Mouse (Mus musculus): ENCODE data around the gene Ankrd36.
"Not testable (repeated sequence)": the region's sequence is repeated elsewhere in the genome, so short reads cannot be mapped to it uniquely, and the experiment has no call there.

The Ankrd36 gene

DNA sequence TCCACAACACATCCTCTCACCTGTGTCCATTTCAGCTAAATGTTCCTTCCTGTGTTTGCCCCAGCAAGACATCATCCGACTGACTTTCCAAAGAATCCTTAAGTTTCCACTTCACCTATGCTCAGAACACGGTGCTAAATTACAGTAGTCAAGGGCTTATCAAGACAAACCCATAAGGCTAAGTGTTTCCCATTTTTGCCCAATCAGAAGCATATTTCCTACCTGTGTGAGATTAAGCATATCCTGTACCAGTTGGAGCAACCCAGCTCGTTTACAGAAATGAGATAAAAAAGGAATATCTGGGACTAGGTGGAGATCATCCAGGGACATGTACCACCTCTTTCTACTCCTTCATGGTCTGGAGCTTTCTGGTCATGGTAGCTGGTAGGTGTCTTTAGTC lies 22.8 kb upstream of the Ankrd36 start:
- DNase-seq (ENCODE audit: low spot score), result no peak

GRCm38 (mm10) chr11:5551430-5551829 lies 18.1 kb upstream of the Ankrd36 start:
- no peak for DNase-seq (ENCODE audit: low spot score)

DNA sequence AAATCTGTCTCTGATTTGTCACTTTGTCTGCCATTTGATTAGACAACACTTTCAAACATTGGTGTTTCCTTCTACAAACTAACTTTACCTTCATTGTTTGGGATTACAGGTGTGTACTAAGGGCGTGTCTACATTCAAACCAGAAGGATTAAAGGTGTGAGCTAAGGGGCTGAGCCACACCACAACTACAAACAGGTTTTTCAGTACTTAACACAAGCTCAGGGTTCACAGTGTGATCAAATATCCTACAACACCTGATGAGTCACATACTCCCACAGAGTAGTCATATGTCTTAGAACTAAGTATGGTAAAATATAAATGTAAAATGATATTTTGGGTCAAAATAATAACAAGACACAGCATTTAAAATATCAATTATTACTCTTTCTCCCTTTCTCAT lies 17.6 kb upstream of the Ankrd36 start:
- DNase-seq (ENCODE audit: low spot score), result no peak

GRCm38 (mm10) chr11:5560273-5560672 lies 9.2 kb upstream of the Ankrd36 start:
- no peak for DNase-seq (ENCODE audit: low spot score)

- DNase-seq (ENCODE audit: low spot score), result no peak
These were observed 6.7 kb upstream of the Ankrd36 start for GRCm38 (mm10) chr11:5562625-5563268.

GRCm38 (mm10) chr11:5563898-5564297 lies 5.6 kb upstream of the Ankrd36 start:
- DNase-seq (ENCODE audit: low spot score), result no peak

GRCm38 (mm10) chr11:5565596-5565995 lies 3.9 kb upstream of the Ankrd36 start:
- DNase-seq (ENCODE audit: low spot score), result no peak

DNA sequence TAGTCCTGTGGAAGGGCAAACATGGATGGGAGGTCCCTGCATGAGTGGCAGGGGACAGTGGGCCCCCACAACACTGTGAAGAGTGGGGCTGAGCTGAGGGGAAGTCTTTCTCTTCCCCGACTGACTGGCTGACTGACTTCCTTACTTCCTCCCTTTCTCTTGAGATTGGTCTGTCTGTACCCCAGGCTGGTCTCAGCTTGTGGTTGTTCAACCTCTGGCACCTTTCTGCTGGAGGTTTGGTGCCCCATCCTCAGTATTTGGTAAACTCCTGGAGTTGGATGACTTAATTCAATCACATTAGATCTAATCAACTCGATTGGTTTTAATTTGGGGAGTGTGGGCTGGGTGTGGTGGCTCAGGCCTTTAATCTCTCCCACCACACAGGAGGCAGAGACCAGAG lies 3.0 kb upstream of the Ankrd36 start:
- DNase-seq (ENCODE audit: low spot score), result no peak

GRCm38 (mm10) chr11:5567654-5568053 lies 1.8 kb upstream of the Ankrd36 start:
- DNase-seq (ENCODE audit: low spot score), result no peak

- DNase-seq (ENCODE audit: low spot score), result no peak
These were observed 1.4 kb upstream of the Ankrd36 start for GRCm38 (mm10) chr11:5568082-5568481.

- no peak for DNase-seq (ENCODE audit: low spot score)
These were observed 2.4 kb downstream of the Ankrd36 start for GRCm38 (mm10) chr11:5571856-5572255.

- DNase-seq (ENCODE audit: low spot score), result no peak
These were observed 4.3 kb downstream of the Ankrd36 start for GRCm38 (mm10) chr11:5573821-5574220.

- no peak for DNase-seq (ENCODE audit: low spot score)
These were observed 5.6 kb downstream of the Ankrd36 start for GRCm38 (mm10) chr11:5575046-5575445.

GRCm38 (mm10) chr11:5592336-5592735 lies 22.9 kb downstream of the Ankrd36 start:
- peak; percentile 43 for DNase-seq (ENCODE audit: low spot score)

DNA sequence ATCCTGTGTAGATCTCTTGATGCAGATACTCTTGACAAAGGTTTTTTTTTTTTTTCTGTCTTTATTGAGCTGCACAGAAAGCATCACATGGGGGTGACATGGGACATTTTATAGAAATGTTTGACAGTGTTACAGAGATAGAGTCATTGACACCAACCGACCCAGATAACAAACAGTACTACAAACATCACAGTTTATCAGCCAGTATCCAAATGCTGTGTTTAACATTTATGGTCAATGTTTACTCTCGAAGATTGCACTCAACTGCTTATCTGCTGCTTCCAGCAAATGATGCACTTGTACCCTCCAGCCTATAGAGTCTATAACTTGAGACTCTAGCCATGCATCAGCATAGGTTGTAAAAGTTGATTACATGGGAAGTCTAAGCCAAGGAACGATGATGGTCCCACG lies 25.9 kb downstream of the Ankrd36 start:
- DNase-seq (ENCODE audit: low spot score), result no peak

GRCm38 (mm10) chr11:5595792-5596191 lies 26.3 kb downstream of the Ankrd36 start:
- no peak for DNase-seq (ENCODE audit: low spot score)

DNA sequence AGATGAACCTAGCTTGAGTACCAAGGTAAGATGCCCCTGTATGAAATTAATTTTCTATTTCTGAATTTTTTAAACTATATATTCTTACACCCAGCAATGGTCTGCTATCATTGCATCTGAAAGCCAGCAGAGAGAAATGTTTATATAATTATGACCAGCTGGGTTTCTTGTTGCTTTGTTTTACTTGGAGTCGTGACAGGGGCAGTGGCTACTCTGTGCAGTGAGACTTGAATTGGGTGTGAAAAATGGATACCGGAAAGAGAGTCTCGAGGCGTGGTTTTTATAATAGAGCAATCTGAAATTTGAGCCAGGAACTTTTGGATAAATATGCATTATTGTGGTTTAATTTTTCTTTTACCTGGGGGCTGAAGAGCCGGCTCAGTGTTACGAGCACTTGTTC lies 27.3 kb downstream of the Ankrd36 start:
- DNase-seq (ENCODE audit: low spot score), result no peak

GRCm38 (mm10) chr11:5605421-5605820 lies 35.9 kb downstream of the Ankrd36 start:
- no peak for DNase-seq (ENCODE audit: low spot score)

DNA sequence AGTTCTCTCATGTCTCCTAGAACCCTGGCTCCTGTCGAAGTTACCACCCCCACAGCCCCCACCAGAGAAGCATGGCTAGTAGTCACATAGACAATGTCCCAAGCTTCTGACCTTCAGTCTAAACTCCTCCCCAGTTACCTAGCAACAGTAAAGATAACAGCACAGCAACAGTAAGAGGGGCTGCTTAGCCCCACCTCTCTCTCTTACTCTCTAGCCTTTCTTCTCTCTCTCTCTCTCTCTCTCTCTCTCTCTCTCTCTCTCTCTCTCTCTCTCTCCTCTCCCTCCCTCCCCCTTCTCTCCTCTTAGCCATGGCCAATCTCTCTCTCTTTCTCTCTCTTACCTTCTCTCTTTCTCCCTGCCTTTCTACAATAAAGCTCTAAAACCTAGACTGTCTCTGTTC lies 42.4 kb downstream of the Ankrd36 start:
- DNase-seq (ENCODE audit: low spot score), result not testable (repeated sequence)

DNA sequence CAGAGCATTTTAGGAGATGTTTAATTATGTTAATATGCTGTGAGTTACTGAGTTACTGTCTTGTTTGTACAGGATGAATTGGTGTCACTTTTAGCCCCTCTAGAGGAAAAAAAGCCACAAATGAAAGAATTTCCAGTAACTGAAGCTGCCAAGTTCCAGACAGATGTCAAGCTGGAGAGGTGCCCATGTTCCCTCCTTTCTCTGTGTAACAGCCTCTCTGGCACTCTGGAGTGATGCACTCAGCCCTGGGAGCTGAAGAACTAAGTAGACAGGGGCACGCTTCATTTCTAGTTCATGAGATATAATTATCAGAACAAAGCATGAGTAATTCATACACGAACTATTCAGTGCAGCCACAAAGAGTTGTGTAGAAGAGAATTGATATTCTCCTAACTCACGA lies 45.0 kb downstream of the Ankrd36 start:
- DNase-seq (ENCODE audit: low spot score), result peak; percentile 15

DNA sequence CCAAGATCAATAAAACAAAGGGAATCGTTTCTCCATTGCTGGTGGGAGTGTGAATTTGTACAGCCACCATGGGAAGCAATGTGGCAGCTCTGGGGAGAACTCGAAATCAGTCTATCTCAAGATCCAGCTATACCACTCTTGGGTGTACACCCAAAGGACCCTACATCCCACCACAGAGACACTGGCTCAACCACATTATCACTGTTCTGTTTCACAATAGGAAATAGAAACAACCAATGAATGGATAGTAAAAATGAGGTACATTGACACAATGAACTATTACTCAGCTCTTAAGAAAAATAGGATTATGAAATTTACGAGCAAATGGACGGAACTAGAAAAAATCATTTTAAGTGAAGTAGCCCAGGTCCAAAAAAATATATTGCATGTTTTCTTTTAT lies 55.6 kb downstream of the Ankrd36 start:
- no peak for DNase-seq (ENCODE audit: low spot score)

DNA sequence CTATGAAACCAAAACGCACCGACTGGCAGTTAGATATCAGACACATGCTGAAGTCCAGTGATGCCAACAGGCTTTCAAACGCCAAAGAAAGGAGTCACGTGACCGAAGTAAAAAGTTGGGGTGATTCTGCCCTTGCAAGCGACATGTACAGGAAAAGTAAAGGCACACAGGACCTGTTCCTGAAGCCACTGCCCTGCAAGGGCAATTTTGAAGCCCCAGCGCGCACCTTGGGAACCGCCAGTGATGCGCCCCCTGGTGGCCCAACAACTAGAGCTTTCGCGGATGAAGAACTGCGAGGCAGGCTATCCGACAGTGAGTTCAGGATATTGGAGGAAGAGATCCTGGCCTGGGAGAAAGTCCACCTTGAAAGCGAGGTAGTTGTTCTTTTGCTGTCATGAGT lies 59.5 kb downstream of the Ankrd36 start:
- peak; percentile 54 for DNase-seq (ENCODE audit: low spot score)

- DNase-seq (ENCODE audit: low spot score), result no peak
These were observed 73.6 kb downstream of the Ankrd36 start for GRCm38 (mm10) chr11:5643085-5643484.

DNA sequence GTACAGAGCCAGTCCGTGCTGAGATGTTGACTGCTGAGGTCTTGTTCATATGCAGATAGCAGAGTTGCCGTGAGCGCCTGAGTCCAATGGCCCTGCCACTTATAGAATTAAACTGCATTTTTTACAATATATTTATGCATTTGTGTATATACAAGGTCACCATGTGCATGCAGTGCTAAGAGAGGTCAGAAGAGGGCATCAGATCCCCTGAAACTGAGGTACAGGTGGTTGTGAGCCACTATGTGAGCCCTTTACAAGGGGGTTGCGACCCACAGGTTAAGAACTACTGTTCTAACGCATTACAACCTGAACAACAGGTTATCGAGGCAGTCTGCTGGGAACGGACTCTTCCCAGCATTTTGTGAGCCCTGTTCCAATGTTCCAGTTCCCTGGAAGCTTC lies 80.8 kb downstream of the Ankrd36 start:
- DNase-seq (ENCODE audit: low spot score), result no peak

DNA sequence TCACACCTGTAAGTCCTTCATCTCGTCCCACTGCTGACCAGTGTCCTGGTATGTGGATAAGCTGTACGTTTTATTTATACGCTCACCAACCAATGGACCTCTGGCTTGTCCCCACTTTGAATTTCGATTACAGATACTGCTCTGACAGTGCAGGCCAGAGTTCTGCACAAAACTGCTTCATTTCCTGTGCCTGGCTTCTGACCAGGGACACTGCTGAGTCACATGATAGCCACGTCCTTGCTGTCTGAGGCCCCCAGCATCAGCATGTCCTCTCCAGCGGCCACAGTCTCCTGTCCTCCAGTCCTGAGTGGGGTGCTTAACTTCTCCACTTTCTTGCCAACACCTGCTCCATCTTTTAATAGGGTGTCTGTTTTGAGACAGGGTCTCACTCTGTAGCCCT lies 113.1 kb downstream of the Ankrd36 start:
- DNase-seq (ENCODE audit: low spot score), result no peak
